Mouse (Mus musculus): ENCODE measurements around the gene Olfr102. TPM values are rescaled to one million over a fixed set of nuclear protein-coding genes. Genes with fewer than 3 reads are reported as not detected.

The Olfr102 gene
- not detected in 2 replicates for polyA plus RNA-seq (2012; rRNA removed)

GRCm38 (mm10) chr17:37316954-37317353 is at the start of gene Olfr102:
Olfr102 (minus strand) TSS chr17:37317054.

GRCm38 (mm10) chr17:37359282-37359681 is 42.4 kb upstream of the Olfr102 start, which contains the start of gene Olfr104-ps:
Olfr104-ps (plus strand) TSS chr17:37359582.

GRCm38 (mm10) chr17:37339598-37339997 is 22.7 kb upstream of the Olfr102 start, which contains the start of gene Olfr103:
Olfr103 (minus strand) TSS chr17:37339698.

GRCm38 (mm10) chr17:37304213-37304612 is 12.6 kb downstream of the Olfr102 start, which contains the start of gene Olfr101:
Olfr101 (minus strand) TSS chr17:37304313.

GRCm38 (mm10) chr17:37283360-37283759 is 33.5 kb downstream of the Olfr102 start, which contains the start of gene Olfr99:
Olfr99 (minus strand) TSS chr17:37283460.

GRCm38 (mm10) chr17:37270058-37270701 is 46.7 kb downstream of the Olfr102 start, which contains the start of gene H2-M3:
H2-M3 (plus strand) TSS chr17:37270220.

GRCm38 (mm10) chr17:37263626-37264025 is 53.2 kb downstream of the Olfr102 start, which contains the start of gene Olfr98:
Olfr98 (minus strand) TSS chr17:37263749.

Other genes with a start within 250 kb of the Olfr102 start
- not detected in 2 replicates for gene Olfr90, start 228.6 kb downstream of the Olfr102 start, polyA plus RNA-seq (2012; rRNA removed)
- not detected in 2 replicates for gene Olfr91, start 218.8 kb downstream of the Olfr102 start, polyA plus RNA-seq (2012; rRNA removed)
- not detected in 2 replicates for gene Olfr92, start 197.0 kb downstream of the Olfr102 start, polyA plus RNA-seq (2012; rRNA removed)
- gene Olfr93, start 155.6 kb downstream of the Olfr102 start, polyA plus RNA-seq (2012; rRNA removed) = not detected in 2 replicates
- gene Ubd, start 123.2 kb downstream of the Olfr102 start, polyA plus RNA-seq (2012; rRNA removed) = 0.21 and 0.38 TPM in 2 replicates
- not detected in 2 replicates for gene Olfr94, start 116.1 kb downstream of the Olfr102 start, polyA plus RNA-seq (2012; rRNA removed)
- not detected in 2 replicates for gene Olfr95, start 103.9 kb downstream of the Olfr102 start, polyA plus RNA-seq (2012; rRNA removed)
- not detected in 2 replicates for gene Olfr96, start 96.9 kb downstream of the Olfr102 start, polyA plus RNA-seq (2012; rRNA removed)
- gene Olfr97, start 79.7 kb downstream of the Olfr102 start, polyA plus RNA-seq (2012; rRNA removed) = not detected in 2 replicates
- not detected in 2 replicates for gene Olfr98, start 53.3 kb downstream of the Olfr102 start, polyA plus RNA-seq (2012; rRNA removed)
- gene H2-M3, start 46.8 kb downstream of the Olfr102 start, polyA plus RNA-seq (2012; rRNA removed) = 7.4 and 7.7 TPM in 2 replicates
- gene Olfr99, start 33.6 kb downstream of the Olfr102 start, polyA plus RNA-seq (2012; rRNA removed) = not detected in 2 replicates
- not detected in 2 replicates for gene Olfr101, start 12.7 kb downstream of the Olfr102 start, polyA plus RNA-seq (2012; rRNA removed)
- not detected in 2 replicates for gene Olfr103, start 22.6 kb upstream of the Olfr102 start, polyA plus RNA-seq (2012; rRNA removed)
- gene Olfr104-ps, start 42.5 kb upstream of the Olfr102 start, polyA plus RNA-seq (2012; rRNA removed) = not detected in 2 replicates
- not detected in 2 replicates for gene Olfr105-ps, start 62.0 kb upstream of the Olfr102 start, polyA plus RNA-seq (2012; rRNA removed)
- not detected in 2 replicates for gene Olfr106-ps, start 73.3 kb upstream of the Olfr102 start, polyA plus RNA-seq (2012; rRNA removed)
- not detected in 2 replicates for gene Olfr107, start 82.2 kb upstream of the Olfr102 start, polyA plus RNA-seq (2012; rRNA removed)
- gene Olfr108, start 128.4 kb upstream of the Olfr102 start, polyA plus RNA-seq (2012; rRNA removed) = not detected in 2 replicates
- gene Olfr109, start 141.9 kb upstream of the Olfr102 start, polyA plus RNA-seq (2012; rRNA removed) = not detected in 2 replicates
- 0.84 and 1.1 TPM in 2 replicates for gene H2-M2, start 166.5 kb upstream of the Olfr102 start, polyA plus RNA-seq (2012; rRNA removed)
- not detected in 2 replicates for gene Olfr110, start 175.4 kb upstream of the Olfr102 start, polyA plus RNA-seq (2012; rRNA removed)
- 0.10 TPM in 1 of 2 replicates, not detected in the other for gene Olfr111, start 191.0 kb upstream of the Olfr102 start, polyA plus RNA-seq (2012; rRNA removed)